Mouse (Mus musculus): ENCODE results near the gene Nrxn1. TPM values are rescaled to one million over a fixed set of nuclear protein-coding genes. Genes with fewer than 3 reads are reported as not detected.

Gene Nrxn1
- polyA plus RNA-seq, 1 experiment from 2014 or later, result 2.1 TPM

GRCm38 (mm10) chr17:90456748-90457147, 636.1 kb downstream of the Nrxn1 start:
- 0 out of 2 replicates have a peak, but pooled peaks have one; percentile 1 for TF ChIP-seq CTCF (IDR thresholded peaks at IDR 0.05; ENCODE audit: low read depth)
- Histone ChIP-seq H3K9me3 (ENCODE audit: low read depth, low read length) (no peaks in the 10 kb centered on the region), H3K4me2 (no peak overlapping the region), H3K4me1 (ENCODE audit: insufficient read depth) (no peaks in the 10 kb centered on the region), H3K4me3 (ENCODE audit: low read depth, low read length) (no peak overlapping the region), H3K9ac (no peak overlapping the region), H3K27ac (ENCODE audit: low read depth) (no peak overlapping the region), H3K36me3 (ENCODE audit: insufficient read depth) (no peaks in the 10 kb centered on the region), H3K27me3 (ENCODE audit: insufficient read depth, low read length) (peaks cover 23% of the 10 kb centered on the region)
- peak; percentile 5 for DNase-seq
- ATAC-seq (ENCODE audit: insufficient read depth), result no peak
- WGBS, result 43% methylated on average over 5 of the region's 5 CpGs

- no peak for TF ChIP-seq CTCF (IDR thresholded peaks at IDR 0.05; ENCODE audit: low read depth)
- DNase-seq (peak; percentile 69), ATAC-seq (ENCODE audit: insufficient read depth) (peak; percentile 80)
- no peaks in the 10 kb centered on the region for H3K4me1 ChIP-seq (ENCODE audit: insufficient read depth)
- H3K4me2 ChIP-seq, result peak overlapping the region; percentile 80
- H3K27ac ChIP-seq (ENCODE audit: low read depth), result no peak overlapping the region
- H3K9me3 ChIP-seq (ENCODE audit: low read depth, low read length), result no peaks in the 10 kb centered on the region
- H3K4me3 ChIP-seq (ENCODE audit: low read depth, low read length), result peak overlapping the region; percentile 46
- H3K27me3 ChIP-seq (ENCODE audit: insufficient read depth, low read length), result peaks cover 23% of the 10 kb centered on the region
- H3K36me3 ChIP-seq (ENCODE audit: insufficient read depth), result no peaks in the 10 kb centered on the region
- 1% methylated on average over 13 of the region's 13 CpGs for WGBS
- no peak overlapping the region; the same call in 1 of the 2 replicates for H3K9ac ChIP-seq
Measured at GRCm38 (mm10) chr17:90455904-90456303, 637.0 kb downstream of the Nrxn1 start.

GRCm38 (mm10) chr17:90455409-90455775, 637.5 kb downstream of the Nrxn1 start:
- H3K4me3 ChIP-seq (ENCODE audit: low read depth, low read length), result peak overlapping the region; percentile 46
- ATAC-seq (ENCODE audit: insufficient read depth), result peak; percentile 85
- peak overlapping the region; percentile 42; the same call in 1 of the 2 replicates for H3K9ac ChIP-seq
- no peak overlapping the region for H3K27ac ChIP-seq (ENCODE audit: low read depth)
- H3K9me3 ChIP-seq (ENCODE audit: low read depth, low read length), result no peaks in the 10 kb centered on the region
- H3K27me3 ChIP-seq (ENCODE audit: insufficient read depth, low read length), result peaks cover 23% of the 10 kb centered on the region
- peak overlapping the region; percentile 80 for H3K4me2 ChIP-seq
- DNase-seq, result peak; percentile 63
- H3K4me1 ChIP-seq (ENCODE audit: insufficient read depth), result no peaks in the 10 kb centered on the region
- under 1% methylated on average over 23 of the region's 23 CpGs for WGBS
- H3K36me3 ChIP-seq (ENCODE audit: insufficient read depth), result no peaks in the 10 kb centered on the region
- TF ChIP-seq CTCF (IDR thresholded peaks at IDR 0.05; ENCODE audit: low read depth), result no peak

- TF ChIP-seq CTCF (IDR thresholded peaks at IDR 0.05; ENCODE audit: low read depth), result no peak
- H3K9ac ChIP-seq, result peak overlapping the region; percentile 42
Measured at GRCm38 (mm10) chr17:90454738-90455408, 638.0 kb downstream of the Nrxn1 start.

GRCm38 (mm10) chr17:90454356-90454737, 638.5 kb downstream of the Nrxn1 start:
- peak overlapping the region; percentile 46 for H3K4me3 ChIP-seq (ENCODE audit: low read depth, low read length)
- WGBS, result 4% methylated on average over 15 of the region's 15 CpGs
- peaks cover 23% of the 10 kb centered on the region for H3K27me3 ChIP-seq (ENCODE audit: insufficient read depth, low read length)
- H3K4me2 ChIP-seq, result peak overlapping the region; percentile 80
- no peaks in the 10 kb centered on the region for H3K4me1 ChIP-seq (ENCODE audit: insufficient read depth)
- no peak overlapping the region for H3K27ac ChIP-seq (ENCODE audit: low read depth)
- DNase-seq (no peak), ATAC-seq (ENCODE audit: insufficient read depth) (no peak)
- H3K9ac ChIP-seq, result no peak overlapping the region
- H3K36me3 ChIP-seq (ENCODE audit: insufficient read depth), result no peaks in the 10 kb centered on the region
- no peak for TF ChIP-seq CTCF (IDR thresholded peaks at IDR 0.05; ENCODE audit: low read depth)
- no peaks in the 10 kb centered on the region for H3K9me3 ChIP-seq (ENCODE audit: low read depth, low read length)

More at GRCm38 (mm10) chr17:90454738-90455408, 638.0 kb downstream of the Nrxn1 start:
- Histone ChIP-seq H3K4me2 (peak overlapping the region; percentile 80), H3K27me3 (ENCODE audit: insufficient read depth, low read length) (peaks cover 23% of the 10 kb centered on the region), H3K4me1 (ENCODE audit: insufficient read depth) (no peaks in the 10 kb centered on the region), H3K9me3 (ENCODE audit: low read depth, low read length) (no peaks in the 10 kb centered on the region), H3K4me3 (ENCODE audit: low read depth, low read length) (peak overlapping the region; percentile 46), H3K36me3 (ENCODE audit: insufficient read depth) (no peaks in the 10 kb centered on the region), H3K27ac (ENCODE audit: low read depth) (no peak overlapping the region)
- peak; percentile 48 for ATAC-seq (ENCODE audit: insufficient read depth)
- under 1% methylated on average over 41 of the region's 41 CpGs for WGBS
- DNase-seq, result peak; percentile 23

GRCm38 (mm10) chr17:90453280-90453679, 639.6 kb downstream of the Nrxn1 start:
- Histone ChIP-seq H3K27me3 (ENCODE audit: insufficient read depth, low read length) (peaks cover 23% of the 10 kb centered on the region), H3K4me3 (ENCODE audit: low read depth, low read length) (no peak overlapping the region), H3K36me3 (ENCODE audit: insufficient read depth) (no peaks in the 10 kb centered on the region), H3K27ac (ENCODE audit: low read depth) (no peak overlapping the region), H3K9me3 (ENCODE audit: low read depth, low read length) (no peaks in the 10 kb centered on the region), H3K4me2 (no peak overlapping the region), H3K4me1 (ENCODE audit: insufficient read depth) (no peaks in the 10 kb centered on the region), H3K9ac (no peak overlapping the region)
- DNase-seq (no peak), ATAC-seq (ENCODE audit: insufficient read depth) (no peak)
- WGBS, result 47% methylated on average over 4 of the region's 4 CpGs
- TF ChIP-seq CTCF (IDR thresholded peaks at IDR 0.05; ENCODE audit: low read depth), result no peak

GRCm38 (mm10) chr17:90452770-90453169, 640.1 kb downstream of the Nrxn1 start:
- Histone ChIP-seq H3K27me3 (ENCODE audit: insufficient read depth, low read length) (peaks cover 23% of the 10 kb centered on the region), H3K4me2 (no peak overlapping the region), H3K27ac (ENCODE audit: low read depth) (no peak overlapping the region), H3K36me3 (ENCODE audit: insufficient read depth) (no peaks in the 10 kb centered on the region), H3K9me3 (ENCODE audit: low read depth, low read length) (no peaks in the 10 kb centered on the region), H3K4me3 (ENCODE audit: low read depth, low read length) (no peak overlapping the region), H3K4me1 (ENCODE audit: insufficient read depth) (no peaks in the 10 kb centered on the region), H3K9ac (no peak overlapping the region)
- ATAC-seq (ENCODE audit: insufficient read depth), result no peak
- 61% methylated on average over 2 of the region's 2 CpGs for WGBS
- peak; percentile 20; the same call in 1 of the 2 replicates for TF ChIP-seq CTCF (IDR thresholded peaks at IDR 0.05; ENCODE audit: low read depth)
- DNase-seq, result peak; percentile 4
